Mouse (Mus musculus) T-helper 1 cell (primary cell): Measurements from ENCODE around the gene Pam.

ENCODE experiments used
- in situ Hi-C: fragments of 300-600 bp; cut with MboI, MseI; formaldehyde crosslinking; loops from one replicate; pipeline ENCODE4 v1.15.1; 2025; ENCODE audit warnings: high pct_unique_total_duplicates

Gene Pam

DNA sequence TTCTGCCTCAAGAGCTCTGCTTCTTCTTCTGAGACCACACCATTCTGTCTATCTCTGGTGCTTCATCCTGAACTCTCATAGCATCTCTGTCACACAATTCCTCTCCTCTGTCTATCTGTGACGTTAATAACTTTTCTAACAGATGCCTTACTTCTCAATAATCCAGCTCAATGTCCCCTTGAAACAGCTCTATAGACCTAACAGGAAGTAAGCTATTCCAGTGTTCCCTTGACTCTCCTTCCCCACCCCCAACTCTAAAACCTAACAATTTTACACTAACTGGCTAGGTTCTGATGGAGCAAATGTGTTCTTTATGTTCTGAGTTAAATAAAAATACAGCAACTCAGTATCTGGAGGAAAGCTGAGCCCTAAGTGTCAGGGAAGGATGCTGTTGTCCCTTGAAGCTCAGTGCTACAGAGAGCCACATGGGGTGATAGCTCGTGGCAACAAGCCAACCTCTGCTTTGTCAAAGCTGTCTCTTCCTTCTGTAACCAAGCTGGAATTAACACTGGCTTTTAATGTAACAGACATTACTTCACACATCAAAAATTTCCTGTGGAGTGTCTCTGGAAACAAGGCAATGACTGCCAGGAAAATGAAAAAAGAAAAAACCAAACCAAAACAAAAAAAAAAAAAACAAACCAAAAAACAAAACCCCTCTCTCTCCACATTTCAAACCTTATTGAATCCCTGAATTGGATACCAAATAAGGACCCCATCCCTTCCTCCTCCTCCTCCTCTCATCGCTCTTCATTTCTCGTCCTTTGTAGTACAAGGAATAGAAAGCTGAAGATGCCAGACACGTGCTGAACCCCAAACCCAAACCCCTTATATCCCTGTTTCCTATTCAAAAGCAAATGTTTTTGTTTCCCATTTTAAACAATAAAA is 261.7 kb downstream of the Pam start:
- in situ Hi-C loops = no loop called here

DNA sequence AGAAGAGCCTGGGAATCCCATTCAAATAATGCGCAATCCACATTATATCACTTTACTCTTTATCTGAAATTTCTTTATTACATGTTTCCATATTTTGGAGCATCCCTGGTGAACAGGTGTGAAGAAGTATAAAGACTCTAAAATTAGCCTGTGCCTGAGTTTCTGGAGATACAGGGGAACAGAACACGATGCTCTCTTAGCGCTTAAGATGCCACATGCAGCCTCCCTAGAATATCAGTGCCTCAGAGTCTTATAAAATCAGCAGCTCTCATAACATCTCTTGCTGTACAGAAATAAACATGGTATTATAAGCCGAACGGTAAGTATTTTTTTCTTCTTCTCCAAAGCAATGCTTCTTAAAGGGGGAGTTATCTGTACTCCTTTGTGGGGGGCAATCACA is 267.4 kb downstream of the Pam start:
- in situ Hi-C loops = no loop called here

DNA sequence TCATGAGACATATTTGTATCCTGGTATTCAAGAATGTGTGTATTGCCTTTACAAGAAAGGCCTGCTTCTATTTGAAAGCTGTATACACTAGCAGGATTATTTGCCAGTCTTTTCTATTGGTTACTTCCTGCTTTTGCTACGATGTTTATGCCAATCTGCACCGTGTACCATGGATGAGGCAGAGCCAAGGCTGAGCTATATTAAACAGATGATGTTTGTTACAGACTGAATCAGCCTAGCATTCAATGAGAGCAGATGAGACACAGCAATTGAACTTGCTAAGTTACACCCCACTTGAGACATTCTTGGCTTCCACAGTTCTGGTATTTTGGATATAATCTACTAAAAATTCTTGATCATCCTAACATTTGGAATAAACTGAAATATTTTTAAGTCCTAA is 267.9 kb downstream of the Pam start:
- in situ Hi-C loops = no loop called here

DNA sequence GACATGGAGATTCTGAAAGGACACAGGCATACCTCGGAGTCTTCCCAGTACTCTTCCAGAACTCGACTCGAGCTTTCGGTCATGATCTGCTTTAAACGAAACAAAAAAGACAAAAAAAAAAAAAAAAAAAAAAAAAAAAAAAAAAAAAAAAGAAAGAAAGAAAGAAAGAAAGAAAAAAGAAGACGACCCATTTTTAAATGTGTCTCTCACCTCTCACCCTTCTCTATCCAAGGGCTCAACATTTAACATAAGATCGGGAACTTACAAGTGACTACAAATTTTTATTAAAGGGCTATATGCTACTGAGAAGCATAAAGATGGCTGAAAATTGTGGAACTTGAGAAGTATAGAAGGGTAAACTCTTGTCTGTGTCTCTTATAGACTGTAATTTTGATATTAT is 272.5 kb downstream of the Pam start:
- in situ Hi-C loops = loop anchor here (25.0 kb wide), 1 partner anchor 889 kb away; no protein-coding TSS in a partner anchor

- in situ Hi-C loops = loop anchor here (25.0 kb wide), 1 partner anchor 890 kb away; no protein-coding TSS in a partner anchor
Observed at GRCm38 (mm10) chr1:97822203-97822602, 273.2 kb downstream of the Pam start.

DNA sequence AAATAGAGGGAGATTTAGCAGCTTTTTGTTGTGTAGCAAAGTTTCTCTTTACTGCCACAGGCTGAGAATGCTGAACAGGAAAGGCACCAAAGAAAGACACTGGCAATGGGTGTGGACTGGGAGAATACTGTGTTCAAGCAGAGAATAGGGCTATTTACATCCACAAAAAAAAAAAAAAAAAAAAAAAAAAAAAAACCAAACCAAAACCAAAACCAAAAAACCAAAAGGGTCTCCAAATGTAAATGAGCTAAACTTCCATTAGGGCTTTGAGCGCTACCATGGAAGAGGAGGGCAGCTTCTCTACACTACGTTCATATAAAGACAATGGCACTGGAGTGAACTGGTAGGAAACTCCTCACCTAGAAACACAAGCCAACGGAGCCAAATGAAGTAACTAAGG is 274.2 kb downstream of the Pam start:
- in situ Hi-C loops = loop anchor here (25.0 kb wide), 1 partner anchor 891 kb away; no protein-coding TSS in a partner anchor

DNA sequence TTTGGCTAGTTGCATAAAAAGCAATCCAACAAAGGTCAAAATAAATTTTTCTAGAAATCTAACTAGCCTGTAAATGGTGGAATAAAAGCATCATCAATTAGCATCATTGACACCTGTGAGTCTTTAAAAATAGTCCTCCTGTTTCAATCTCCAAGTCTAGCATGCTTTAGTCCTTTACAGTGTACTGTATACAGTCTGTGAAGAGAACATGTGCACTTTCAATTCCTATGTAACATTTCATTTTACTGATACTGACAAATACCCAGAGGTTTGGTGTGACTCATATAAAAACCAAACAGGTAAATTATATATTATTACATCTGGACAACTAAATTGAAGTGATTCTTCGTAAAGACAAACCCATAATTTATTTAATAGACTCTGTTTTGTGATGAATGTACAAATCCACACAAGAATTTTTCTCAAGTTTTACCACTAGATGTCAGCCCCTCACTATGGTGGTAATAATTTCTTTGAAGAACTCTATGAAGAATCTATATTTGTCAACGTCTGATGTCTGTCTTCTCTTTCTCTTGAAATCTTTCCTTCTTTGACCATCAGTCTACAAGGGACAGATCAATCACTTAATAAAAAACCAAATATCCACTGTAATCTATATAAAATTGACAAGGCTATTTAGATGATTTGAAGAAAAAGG is 286.1 kb downstream of the Pam start:
- in situ Hi-C loops = loop anchor here (25.0 kb wide), 1 partner anchor 903 kb away; no protein-coding TSS in a partner anchor

- in situ Hi-C loops = loop anchor here (25.0 kb wide), 1 partner anchor 908 kb away; no protein-coding TSS in a partner anchor
Observed at GRCm38 (mm10) chr1:97804520-97804919, 290.9 kb downstream of the Pam start.

GRCm38 (mm10) chr1:97802207-97802902 is 293.1 kb downstream of the Pam start:
- in situ Hi-C loops = loop anchor here (25.0 kb wide), 1 partner anchor 910 kb away; no protein-coding TSS in a partner anchor

GRCm38 (mm10) chr1:97795936-97796335 is 299.5 kb downstream of the Pam start:
- in situ Hi-C loops = no loop called here

- in situ Hi-C loops = no loop called here
Observed at GRCm38 (mm10) chr1:97794110-97794509, 301.3 kb downstream of the Pam start.

DNA sequence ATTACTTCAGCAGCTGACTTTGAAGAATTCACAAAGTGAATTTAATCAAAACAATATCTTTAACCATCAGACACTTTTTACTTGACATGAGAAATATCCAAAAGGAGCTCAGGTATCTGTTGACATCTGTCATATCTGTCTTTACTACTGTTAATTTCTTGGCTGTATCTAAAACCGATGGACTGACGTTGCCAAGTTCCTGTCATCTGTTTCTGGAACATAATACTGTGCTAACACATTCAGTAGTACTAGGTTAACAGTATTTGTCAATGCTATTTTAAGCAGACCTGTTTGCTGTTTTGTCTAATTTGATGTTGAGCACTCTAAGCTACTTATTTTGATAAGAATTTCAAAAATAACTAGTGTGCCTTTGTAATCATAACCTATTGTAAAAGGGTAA is 307.0 kb downstream of the Pam start:
- in situ Hi-C loops = no loop called here

DNA sequence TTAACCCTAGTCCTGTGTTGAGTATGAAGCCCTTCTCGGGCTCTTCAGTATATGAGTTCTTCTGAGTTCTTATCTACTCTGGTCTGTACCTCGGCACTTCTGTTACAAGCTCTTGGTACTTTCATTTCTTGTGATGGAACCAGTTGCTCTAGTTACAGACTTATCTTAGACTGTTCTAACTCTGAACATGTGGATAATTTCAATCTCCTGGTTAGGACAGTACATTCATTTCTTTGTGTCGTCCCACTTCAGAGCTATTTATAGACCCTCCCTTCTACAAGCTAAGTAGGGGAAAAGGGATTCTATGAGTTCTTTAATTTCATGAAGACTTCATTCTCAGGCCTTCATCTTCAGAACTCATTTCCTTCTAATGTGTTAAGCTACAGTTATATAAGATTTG is 307.8 kb downstream of the Pam start:
- in situ Hi-C loops = no loop called here

GRCm38 (mm10) chr1:97785685-97786393 is 309.6 kb downstream of the Pam start:
- in situ Hi-C loops = no loop called here

DNA sequence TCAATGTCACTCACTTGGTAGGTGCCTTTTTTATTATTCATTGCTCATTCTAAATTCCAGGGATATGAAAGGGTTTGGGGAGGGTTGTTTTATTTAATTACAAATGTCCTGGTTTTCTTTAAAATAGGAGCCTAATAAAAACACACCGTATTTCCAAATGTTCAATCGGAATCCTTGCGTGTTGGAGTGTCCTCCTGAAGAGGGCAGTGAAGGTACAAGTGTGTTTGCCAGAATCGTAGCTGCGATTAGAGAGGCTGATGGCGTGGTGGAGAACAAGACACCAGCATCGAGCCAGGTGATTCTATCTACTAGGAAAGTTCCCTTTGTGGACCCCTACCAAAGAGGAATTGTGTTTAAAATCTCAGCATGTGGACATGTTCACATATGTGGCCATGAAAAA is 310.5 kb downstream of the Pam start:
- in situ Hi-C loops = no loop called here

- in situ Hi-C loops = no loop called here
Observed at GRCm38 (mm10) chr1:97781674-97782073, 313.8 kb downstream of the Pam start.

GRCm38 (mm10) chr1:97773973-97774372 is 321.5 kb downstream of the Pam start:
- in situ Hi-C loops = no loop called here

- in situ Hi-C loops = no loop called here
Observed at GRCm38 (mm10) chr1:97773362-97773761, 322.1 kb downstream of the Pam start.

- in situ Hi-C loops = no loop called here
Observed at GRCm38 (mm10) chr1:97771727-97772126, 323.7 kb downstream of the Pam start.

DNA sequence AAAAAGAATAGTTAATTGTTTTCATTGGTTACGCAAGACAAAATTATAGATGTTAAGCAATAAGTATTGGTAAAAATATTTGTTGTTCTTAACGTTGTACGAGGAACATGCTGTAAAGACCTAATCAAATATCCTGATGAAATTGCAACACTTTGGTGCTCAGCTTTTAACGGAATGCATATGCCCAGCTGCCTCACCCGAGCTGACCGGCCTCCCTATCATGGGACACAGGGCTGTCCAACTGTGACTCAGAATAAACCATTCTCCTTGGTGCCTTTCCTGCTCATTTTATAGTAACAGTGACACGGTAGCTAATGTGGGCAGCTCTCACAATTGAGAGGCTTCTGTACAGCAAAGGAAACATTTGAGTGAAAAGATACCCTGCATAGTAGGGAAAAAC is 324.3 kb downstream of the Pam start:
- in situ Hi-C loops = no loop called here
